Mouse (Mus musculus) right cerebral cortex, postnatal 4 days (tissue): ENCODE results near the gene Apoa2.

Source experiments
- DNase-seq: peaks from one replicate; pipeline ENCODE4 v3.0.0-alpha.2; 2022

Apoa2 gene

DNA sequence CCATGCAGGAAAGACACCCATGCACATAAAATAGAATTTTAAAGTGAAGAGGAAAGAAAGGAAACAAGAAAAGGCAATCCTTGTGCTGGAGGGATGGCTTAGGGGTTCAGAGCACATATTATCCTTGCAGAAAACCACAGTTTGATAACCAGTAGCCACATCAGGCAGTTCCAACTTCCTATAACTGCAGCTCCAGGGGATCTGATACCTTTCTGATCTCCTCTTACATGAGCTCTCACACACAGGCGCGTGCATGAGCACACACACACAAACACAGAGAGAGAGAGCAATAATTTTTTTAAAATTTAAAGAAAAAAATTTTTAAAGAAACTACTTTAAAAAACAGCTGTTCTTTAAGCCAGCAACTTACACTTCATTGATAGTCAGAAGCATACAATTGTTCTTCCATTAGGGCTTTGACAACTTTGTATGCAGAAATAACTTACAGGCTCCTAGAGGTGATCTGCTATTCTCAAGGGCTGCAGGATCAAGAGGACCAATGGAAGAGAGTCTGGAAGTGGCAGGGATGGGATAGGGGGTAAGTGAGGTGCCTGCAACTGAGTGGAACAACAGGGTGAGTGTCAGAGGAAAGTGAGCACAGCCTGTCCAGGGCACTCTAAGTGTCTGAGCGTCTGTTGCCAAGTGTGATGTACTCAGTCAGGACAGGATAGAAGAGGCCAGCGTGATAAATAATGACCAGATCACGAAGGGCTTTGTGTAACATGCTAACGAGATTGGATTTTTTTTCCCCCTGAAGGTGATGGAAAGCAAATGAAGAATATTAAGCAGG lies 19.0 kb upstream of the Apoa2 start:
- no peak for DNase-seq

DNA sequence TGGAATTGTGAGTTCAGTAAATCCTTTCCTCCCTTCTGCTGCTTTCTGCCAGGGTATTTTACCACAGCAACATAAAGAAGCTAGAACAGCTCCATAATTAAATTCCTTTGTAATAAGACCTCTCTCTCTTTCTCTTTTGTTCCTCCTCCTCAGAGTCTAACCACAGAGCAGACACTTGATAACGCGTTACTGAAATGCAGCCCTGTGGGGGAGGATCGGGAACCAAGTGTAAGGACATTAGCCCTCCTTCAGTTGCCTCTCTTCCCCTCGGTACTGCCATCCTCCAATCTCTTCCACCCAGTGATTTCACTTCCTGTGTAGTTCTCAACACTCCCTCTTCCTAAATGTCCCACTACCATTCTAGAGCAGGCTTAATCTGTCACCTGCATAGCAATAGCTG lies 15.4 kb upstream of the Apoa2 start:
- DNase-seq, result no peak

DNA sequence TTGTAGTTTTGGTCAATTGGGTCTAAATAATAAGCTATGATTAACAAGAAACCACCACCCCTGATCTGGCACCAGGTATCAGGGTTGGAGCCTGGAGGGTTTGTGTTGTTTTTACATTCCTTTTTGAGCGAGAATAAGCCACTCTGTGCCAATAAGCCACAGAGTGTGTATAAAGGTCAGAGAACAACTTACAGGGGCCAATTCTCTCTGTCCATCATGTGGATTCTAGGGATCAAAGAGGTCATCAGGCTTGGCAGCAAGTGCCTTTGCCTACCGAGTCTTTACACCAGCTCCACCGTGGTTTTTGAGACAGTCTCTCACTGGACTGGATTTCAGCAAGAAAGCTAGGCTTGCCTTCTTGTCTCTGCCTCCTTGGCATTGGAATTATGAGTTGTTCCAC lies 12.0 kb upstream of the Apoa2 start:
- no peak for DNase-seq

DNA sequence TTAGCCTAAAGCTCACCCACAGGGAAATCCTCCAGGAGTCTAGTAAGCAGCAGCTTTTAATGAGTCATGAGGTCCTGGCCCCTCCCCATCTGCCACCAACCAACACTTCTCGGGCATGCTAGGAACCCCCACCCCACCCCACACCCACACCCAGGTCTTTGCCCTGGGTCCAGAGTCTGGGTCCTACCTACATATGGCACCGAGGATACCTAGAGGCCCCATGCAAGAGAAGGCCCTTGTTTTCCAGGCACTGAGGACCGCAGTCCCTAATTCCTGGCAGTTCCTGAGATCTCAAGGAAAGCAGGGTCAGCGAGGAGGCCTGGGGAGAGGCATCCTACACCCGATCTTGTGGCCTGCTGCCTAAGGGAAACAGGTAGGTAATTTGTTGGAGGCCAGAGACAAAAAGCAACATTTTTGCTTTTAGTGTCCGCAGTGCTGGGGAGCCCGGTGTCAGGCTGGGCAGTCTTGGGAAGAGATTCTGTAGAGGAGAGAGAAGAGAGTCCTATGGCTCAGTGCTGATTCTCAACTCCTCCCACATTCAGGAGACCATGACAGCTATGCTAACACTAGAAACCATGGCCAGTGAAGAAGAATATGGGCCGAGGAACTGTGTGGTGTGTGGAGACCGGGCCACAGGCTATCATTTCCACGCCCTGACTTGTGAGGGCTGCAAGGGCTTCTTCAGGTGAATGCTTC lies 10.9 kb upstream of the Apoa2 start, which contains the start of gene Nr1i3:
TSS of gene Nr1i3 (plus strand) at position 170 of the 696 bp plus-strand sequence.
- no peak for DNase-seq

DNA sequence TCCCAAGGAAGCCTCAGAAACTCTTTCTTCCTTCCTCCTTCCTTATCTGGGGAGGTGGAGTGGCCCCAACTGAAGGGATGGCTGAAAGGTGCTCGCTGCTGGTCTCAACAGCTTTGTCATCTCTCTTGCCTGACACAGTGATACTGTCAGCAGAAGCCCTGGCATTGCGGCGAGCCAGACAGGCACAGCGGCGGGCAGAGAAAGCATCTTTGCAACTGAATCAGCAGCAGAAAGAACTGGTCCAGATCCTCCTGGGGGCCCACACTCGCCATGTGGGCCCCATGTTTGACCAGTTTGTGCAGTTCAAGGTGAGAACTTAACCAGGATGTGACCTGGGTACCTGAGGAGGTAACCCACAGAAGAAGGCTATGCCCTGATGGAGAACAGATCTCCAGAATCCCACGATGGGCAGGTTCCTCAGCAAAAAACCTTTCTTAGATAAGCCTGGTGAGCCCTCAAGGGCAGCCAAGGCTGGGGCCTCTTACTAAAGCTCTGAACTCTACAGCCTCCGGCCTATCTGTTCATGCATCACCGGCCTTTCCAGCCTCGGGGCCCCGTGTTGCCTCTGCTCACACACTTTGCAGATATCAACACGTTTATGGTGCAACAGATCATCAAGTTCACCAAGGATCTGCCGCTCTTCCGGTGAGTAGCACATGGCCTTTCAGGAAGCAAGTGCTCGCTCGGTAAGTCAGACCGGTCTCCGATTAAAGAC lies 8.5 kb upstream of the Apoa2 start:
- DNase-seq, result no peak

DNA sequence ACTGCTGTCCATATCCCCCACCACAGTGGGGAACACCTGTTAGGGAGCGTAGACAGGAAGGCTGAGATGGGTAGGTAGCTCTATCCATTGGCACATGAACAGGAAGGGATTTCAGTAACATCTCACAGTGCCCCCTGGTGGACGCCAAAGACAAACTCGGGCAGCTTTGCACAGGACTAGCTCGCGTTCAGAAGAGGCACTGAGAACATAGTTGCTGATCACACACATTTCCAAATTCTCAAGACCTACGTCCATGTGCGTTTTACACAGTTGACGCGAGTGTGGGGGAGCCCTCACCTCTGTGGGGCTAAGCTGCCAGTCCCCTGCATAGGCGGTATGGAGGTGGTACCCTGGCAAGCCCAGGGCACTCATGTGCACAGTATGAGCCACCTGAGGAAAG lies 4.0 kb upstream of the Apoa2 start:
- DNase-seq, result peak; percentile 95

DNA sequence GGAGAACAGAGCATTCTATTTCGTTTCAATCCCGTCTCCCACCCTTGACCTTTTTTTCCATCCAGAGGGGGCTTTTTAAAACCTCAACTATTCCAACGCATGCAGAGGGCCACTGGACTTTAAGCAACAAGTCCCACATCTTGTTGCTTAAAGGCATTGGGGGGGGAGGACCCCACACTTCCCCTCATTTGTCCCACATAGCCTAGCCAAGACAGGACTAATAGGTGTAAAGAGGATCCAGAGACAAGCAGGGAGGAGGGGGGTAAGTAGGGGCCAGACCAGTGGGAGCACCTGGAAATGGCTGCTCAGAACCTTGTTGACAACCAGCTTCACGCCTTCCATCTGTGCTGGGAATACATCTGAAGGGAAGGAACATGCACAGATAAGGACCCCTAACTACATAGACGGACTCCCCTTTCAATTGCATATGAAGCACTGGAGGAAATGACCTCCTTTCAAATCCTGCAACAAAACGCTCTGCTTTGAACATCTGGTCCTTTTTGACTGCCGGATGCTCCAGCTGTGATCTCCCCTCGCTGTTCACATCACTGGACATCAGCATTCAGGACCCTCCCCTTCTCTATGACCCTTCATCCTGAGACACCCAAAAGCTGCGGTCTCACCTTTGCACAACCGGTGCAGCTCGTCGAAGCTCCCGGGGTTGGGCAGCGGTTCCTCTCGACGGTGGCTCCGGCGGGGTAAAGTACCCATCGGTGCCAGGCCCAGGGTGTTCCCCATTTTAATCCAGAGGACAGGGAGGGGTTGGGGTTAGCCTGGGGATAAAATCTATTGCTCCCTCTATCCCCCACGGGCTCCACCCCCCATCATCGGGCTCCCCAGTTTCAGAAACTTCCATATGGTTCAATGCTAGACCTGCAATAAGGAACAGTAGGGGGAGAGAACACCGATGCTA lies 3.3 kb upstream of the Apoa2 start:
- DNase-seq, result no peak

DNA sequence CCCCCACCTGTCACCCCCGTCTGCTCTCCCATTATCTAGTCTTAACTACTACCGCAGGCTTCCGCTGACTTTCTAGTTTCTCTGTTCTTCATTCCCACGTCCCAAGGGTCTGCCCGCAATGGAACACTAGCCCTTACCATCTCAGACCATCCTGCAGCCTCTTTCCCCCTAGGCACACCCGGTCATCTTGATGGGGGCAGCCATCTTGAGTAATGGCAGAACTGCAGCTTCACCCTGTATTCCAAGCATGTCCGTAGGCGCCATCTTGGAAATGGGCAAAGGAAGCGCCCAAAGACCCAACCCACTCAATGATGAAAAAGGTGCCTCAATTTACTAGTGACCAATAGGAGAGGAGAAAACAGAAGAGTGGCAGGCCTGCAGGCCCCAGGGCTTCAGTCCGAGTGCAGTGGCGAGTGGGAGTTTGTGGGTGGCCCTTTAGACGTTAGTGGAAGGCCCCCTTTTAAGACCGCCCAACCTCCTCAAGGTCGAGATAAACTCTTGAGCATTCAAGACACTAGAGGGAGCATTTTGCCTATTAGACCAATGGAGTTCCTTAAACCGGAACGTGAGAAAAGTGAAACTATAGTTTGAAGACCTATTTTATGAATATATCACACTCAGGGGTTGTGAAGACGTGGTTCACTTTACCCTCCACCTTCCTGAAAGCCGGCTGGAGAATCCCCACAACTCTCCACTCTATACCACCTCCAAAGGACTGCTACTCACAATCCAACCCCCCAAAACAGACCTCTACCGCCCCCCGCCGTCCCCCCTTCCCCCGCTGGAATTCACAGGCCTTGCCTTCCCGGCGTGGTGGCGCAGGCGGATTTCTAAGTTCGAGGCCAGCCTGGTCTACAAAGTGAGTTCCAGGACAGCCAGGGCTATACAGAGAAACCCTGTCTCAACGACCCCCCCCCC lies 2.4 kb upstream of the Apoa2 start, which contains the start of gene Tomm40l:
TSS of gene Tomm40l (minus strand) at position 277 of the 918 bp plus-strand sequence.
- peak; percentile 70 for DNase-seq

DNA sequence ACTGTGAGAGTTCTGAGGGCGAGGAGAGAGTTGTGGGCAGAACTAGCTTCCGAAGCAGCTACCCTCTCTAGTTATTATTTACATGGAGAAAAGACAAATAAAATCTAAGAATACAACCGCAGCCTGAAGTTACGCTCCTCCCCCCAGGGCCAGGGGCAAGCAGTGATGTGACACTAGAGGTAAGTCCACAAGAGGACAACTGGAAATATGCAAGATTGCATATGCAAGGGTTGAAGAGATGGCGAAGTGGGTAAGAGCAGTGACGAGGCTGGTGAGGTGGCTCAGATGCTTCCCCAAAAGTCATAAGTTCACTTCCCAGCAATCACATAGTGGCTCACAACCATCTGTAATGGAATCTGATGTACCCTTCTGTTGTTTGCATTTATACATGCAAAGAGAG lies 1.7 kb upstream of the Apoa2 start:
- DNase-seq, result no peak

DNA sequence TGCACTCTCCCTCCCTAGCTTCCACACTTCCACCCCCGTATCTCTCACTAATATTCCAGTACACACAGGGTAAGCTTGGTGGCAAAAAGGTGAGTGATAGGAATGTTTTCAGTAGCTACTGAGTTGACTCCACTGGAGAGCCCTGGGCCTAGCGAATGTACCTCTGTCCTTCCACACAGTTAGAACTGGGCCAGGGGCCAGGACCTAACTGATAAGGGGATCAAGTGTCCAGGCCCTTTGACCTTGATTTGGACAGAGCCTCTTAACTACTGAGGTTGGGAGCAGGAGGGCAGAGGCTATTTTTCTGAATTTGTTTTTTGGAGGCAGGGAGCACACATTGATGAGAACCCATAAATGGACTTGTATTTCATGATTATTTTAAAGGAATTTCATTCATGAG lies 1.1 kb upstream of the Apoa2 start:
- DNase-seq, result no peak

DNA sequence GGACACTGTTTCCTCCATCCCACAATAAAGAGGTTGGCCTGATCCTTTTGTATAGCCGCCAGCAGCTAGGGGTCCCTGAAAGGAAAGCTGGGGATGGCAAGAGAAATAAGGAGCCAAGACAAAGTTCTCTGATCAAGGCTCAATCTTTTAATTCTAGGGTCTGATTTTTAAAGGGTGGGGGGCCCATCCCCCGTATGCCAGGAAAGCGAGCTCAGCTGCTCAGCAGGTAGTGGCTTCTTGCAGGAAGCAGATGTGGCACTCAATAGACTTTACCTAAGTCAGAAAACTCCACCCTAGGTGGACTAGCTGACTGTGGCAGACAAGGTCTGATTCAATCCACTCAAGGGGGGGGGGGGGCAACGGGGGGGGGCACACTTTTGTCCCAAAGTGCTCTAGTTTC lies 1.9 kb downstream of the Apoa2 start:
- DNase-seq, result no peak

DNA sequence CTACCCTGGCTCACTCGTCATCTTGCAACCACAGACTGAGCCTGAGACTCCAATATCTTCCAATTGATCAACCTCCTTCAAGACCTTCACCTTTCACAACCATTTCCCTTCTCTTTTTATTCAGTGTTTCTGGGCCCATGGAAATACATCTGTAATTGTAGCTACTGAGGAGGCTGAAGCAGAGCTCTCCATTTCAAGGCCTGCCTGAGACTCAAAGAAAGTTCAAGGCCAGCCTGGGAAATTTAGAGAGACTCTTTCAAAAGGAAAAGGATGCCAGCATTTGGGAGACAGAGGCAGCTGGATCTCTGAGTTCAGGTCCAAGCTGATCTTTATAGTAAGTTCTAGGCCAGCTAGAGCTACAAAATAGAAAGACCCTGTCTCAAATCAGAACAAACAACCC lies 3.0 kb downstream of the Apoa2 start:
- DNase-seq, result no peak

DNA sequence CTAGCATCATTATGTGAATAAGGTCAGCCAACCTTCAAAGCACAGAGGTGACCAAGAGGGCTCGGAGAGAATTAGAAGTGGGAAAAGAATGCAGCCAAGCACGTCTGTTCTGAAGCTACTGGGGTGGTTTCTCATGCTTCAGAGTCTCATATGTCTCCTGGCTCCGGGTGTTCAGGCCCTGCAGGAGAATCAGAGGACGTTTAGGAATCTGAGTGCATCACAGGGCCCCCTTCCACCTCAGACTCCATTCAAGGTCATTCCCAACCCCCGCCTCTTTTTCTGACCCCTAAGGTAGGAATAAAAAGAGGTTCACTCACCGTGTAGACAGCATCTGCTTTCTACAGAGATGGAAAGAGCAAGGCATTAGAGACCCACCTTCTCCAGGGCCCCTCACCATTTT lies 4.9 kb downstream of the Apoa2 start:
- no peak for DNase-seq

DNA sequence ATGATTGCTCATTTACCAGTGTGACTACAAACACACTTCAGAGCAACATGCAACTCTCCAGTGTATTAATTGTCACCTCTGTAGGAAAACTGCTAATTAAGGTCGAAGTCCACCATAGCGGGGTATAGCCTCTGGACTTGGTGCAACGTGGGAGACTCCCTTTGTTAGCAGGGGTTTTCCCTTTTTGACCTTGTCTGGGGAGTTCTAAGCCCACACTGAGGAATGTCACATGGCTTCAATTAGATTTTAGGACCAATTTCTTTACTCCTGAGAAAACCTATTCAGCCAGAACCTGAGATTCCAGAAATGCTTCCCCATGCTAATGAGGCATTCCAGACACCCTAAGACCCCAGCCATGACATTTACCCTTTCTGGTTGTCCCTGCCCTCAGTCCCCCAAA lies 5.4 kb downstream of the Apoa2 start:
- DNase-seq, result no peak

DNA sequence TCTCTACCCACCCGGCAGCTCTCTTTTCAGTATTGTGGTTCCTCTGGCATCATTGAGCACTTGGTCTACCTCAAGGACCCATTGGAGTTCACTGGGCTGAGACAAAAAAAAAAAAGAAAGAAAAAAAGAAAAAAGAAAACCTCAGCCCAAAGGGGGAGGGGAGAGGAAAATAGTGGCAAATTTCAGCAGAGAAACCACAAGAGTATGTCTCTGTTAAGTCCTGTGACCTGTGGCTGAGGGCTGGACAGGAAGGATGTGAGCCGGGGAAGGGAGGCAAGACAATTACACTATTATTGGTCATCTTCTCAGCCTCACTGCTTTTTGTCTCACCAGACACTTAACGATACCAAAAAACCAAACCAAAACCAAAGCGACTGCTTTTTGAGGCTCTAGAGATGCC lies 7.0 kb downstream of the Apoa2 start:
- DNase-seq, result no peak

DNA sequence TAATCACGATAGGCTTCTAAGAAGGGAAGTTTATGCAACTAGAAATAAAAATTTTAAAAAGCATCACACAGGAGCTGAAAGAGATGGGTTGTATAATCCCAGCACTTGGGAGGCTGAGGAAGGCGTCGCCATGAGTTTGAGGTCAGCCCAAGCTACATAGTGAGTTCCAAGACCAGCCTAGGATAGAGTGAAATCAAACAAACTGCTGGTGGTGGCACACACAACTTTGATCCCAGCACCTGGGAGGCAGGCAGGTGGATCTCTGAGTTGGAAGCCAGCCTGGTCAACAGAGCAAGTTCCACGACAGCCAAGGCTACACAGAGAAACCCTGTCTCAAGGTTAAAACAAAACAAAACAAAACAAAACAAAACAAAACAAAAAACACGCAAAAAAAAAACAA lies 7.5 kb downstream of the Apoa2 start:
- no peak for DNase-seq

DNA sequence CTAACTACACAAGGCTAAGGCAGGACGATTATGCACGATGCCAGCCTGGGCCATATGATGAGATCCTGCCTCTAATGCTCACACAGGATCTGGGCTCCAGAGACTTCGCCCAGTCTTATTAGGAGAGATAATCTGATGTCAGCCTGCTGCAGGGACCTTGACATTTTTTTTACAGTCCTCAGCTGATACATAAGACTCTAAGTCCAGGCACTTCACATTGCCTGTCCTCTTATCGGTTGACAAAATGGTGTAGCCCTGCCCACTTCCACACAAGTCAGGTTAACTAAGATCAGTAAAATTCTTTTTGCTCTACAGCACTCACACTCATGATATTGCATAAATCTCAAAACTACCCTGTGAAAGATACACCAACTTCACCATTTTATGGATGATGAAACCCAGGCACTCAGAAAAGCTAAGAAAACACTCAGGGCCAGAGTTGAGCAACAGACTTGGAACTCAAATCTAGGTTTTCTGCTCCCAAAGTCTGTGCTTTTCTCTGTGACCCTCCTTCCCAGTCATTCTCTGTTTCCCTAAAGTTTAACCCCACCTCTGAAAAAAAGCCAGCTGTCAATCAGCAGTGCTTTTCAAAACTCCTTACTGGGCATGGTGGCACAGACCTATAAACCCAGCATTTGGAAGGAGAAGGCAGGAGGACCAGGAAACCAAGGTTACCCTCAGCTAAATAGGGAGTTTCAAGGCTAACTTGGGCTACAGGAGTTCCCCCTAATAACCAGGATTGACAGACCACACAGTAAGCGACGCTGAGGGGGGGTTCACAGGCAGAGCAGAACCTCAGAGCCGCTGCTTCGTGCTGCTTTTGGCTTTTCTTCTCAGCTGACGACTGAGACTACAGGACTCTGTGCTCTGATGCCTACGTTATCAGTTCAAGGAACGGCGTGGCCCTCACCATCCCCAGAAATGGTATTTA lies 8.2 kb downstream of the Apoa2 start:
- no peak for DNase-seq

DNA sequence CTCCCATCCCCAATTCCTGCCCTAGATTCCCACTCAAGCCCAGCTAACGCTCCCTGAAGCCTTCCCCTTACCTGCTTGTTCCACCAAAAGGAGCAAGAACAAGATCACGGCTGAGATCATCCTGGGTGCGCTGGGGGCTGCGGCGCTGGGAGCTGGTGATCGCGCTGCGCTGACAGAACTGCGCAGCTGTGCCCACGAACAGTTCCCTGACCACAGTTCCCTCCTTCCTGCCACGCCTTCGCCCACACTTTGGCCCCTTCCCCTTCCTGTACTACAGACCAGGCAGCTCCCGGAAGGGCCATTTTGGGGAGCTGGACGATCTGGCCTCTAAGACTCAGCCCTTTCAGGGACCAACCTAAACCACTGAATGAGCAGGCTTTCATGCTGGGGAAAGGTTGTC lies 9.3 kb downstream of the Apoa2 start, which contains the start of gene Fcer1g:
TSS of gene Fcer1g (minus strand) at position 240 of the 400 bp plus-strand sequence.
- no peak for DNase-seq

DNA sequence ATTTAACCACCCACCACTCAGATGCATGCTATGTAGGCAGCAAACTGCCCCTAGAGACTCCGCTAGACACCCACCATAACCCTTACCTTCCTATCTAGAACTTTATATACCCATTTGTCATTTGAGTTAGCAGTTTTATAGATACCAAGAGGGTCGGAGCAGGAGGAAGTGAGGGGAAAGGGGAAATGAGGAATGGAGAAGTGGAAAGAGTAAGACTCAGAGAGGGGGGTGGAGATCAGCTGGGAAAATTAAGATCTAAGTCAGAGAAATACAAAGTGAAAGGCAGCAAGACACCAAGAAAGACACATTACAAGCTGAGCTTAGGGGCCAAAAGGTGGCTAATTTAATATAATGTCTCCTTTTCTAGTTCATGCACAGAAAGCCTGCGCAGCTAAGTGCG lies 9.7 kb downstream of the Apoa2 start:
- no peak for DNase-seq

DNA sequence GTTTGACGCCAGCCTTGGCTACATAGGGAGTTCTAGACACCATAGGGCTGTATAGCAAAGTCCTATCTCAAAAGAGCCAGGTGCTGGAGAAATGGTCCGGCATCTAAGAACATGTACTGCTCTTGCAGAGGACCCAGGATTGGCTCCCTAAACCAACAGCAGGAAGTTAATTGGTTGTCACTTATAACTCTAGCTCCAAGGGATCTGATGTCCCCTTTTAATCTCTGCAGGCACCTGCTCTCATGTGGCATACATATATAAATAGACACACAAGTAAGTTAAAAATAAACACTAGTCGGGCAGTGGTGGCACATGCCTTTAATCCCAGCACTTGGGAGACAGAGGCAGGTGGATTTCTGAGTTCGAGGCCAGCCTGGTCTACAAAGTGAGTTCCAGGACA lies 10.9 kb downstream of the Apoa2 start:
- DNase-seq, result no peak
